Mouse (Mus musculus) E14TG2a.4 (cell line): ENCODE measurements at regions not wholly inside any gene's neighbourhood (a gene's known extent, or its start where the extent isn't known, plus 50 kb on each side); places are given as distances from the start of the nearest gene placed in this dataset.

ENCODE experiments used
- CTCF ChIP-seq: conservative IDR thresholded peaks from 2 replicates; pipeline ENCODE4 v1.5.1; 2014; ENCODE audit warnings: low read length
- NANOG ChIP-seq: IDR thresholded peaks from 2 replicates; pipeline ENCODE4 v1.6.1; 2014; ENCODE audit warnings: borderline replicate concordance, low read length, mixed read lengths
- POU5F1 ChIP-seq: IDR thresholded peaks from 2 replicates; pipeline ENCODE4 v1.6.1; 2014; ENCODE audit warnings: low read length, borderline replicate concordance

GRCm38 (mm10) chr3:57204066-57204723 is 97.6 kb downstream of the Tm4sf1 start:
- TF ChIP-seq CTCF (peak; percentile 83), NANOG (no peak), POU5F1 (no peak)
